Mouse (Mus musculus): ENCODE results near the gene Wdr78. TPM values are rescaled to one million over a fixed set of nuclear protein-coding genes. Genes with fewer than 3 reads are reported as not detected.

Wdr78 gene
- total RNA-seq, 2 experiments from 2014 or later: 9.3 to 10.9 TPM

GRCm38 (mm10) chr4:103064421-103064820, 49.9 kb downstream of the Wdr78 start:
- no peak for DNase-seq (ENCODE audit: low spot score in 2 of 2)

GRCm38 (mm10) chr4:103056909-103057308, 57.4 kb downstream of the Wdr78 start:
- no peak for DNase-seq (ENCODE audit: low spot score in 2 of 2)

- DNase-seq (ENCODE audit: low spot score in 2 of 2): peak in 1 of 2 experiments; percentile 4
These were observed 66.3 kb downstream of the Wdr78 start for GRCm38 (mm10) chr4:103048046-103048445.

GRCm38 (mm10) chr4:103042997-103043396, 71.4 kb downstream of the Wdr78 start:
- no peak for DNase-seq (ENCODE audit: low spot score in 2 of 2)

GRCm38 (mm10) chr4:103039838-103040191, 74.5 kb downstream of the Wdr78 start:
- no peak for DNase-seq (ENCODE audit: low spot score in 2 of 2)

GRCm38 (mm10) chr4:103039103-103039837, 75.1 kb downstream of the Wdr78 start:
- DNase-seq (ENCODE audit: low spot score in 2 of 2): no peak

- no peak for DNase-seq (ENCODE audit: low spot score in 2 of 2)
These were observed 85.9 kb downstream of the Wdr78 start for GRCm38 (mm10) chr4:103028177-103029088.

- no peak for DNase-seq (ENCODE audit: low spot score in 2 of 2)
These were observed 86.6 kb downstream of the Wdr78 start for GRCm38 (mm10) chr4:103027745-103028144.

- no peak for DNase-seq (ENCODE audit: low spot score in 2 of 2)
These were observed 87.7 kb downstream of the Wdr78 start, which contains the start of gene Insl5 for GRCm38 (mm10) chr4:103026621-103027020. TSS of gene Insl5 (minus strand) at chr4:103026842.

GRCm38 (mm10) chr4:103013490-103013889, 100.9 kb downstream of the Wdr78 start:
- DNase-seq (ENCODE audit: low spot score in 2 of 2): no peak

GRCm38 (mm10) chr4:103011823-103012222, 102.5 kb downstream of the Wdr78 start:
- DNase-seq (ENCODE audit: low spot score in 2 of 2): no peak

GRCm38 (mm10) chr4:103010734-103011133, 103.6 kb downstream of the Wdr78 start:
- no peak for DNase-seq (ENCODE audit: low spot score in 2 of 2)

GRCm38 (mm10) chr4:103006943-103007418, 107.4 kb downstream of the Wdr78 start:
- no peak for DNase-seq (ENCODE audit: low spot score in 2 of 2)

- no peak for DNase-seq (ENCODE audit: low spot score in 2 of 2)
These were observed 108.1 kb downstream of the Wdr78 start for GRCm38 (mm10) chr4:103006266-103006665.

- DNase-seq (ENCODE audit: low spot score in 2 of 2): no peak
These were observed 109.0 kb downstream of the Wdr78 start for GRCm38 (mm10) chr4:103005190-103005945.

- DNase-seq (ENCODE audit: low spot score in 2 of 2): no peak
These were observed 109.7 kb downstream of the Wdr78 start for GRCm38 (mm10) chr4:103004681-103005080.

GRCm38 (mm10) chr4:102991685-102992084, 122.7 kb downstream of the Wdr78 start:
- DNase-seq (ENCODE audit: low spot score in 2 of 2): no peak

GRCm38 (mm10) chr4:102990595-102991340, 123.6 kb downstream of the Wdr78 start:
- DNase-seq (ENCODE audit: low spot score in 2 of 2): no peak

- DNase-seq (ENCODE audit: low spot score in 2 of 2): no peak
These were observed 124.3 kb downstream of the Wdr78 start for GRCm38 (mm10) chr4:102990016-102990415.

GRCm38 (mm10) chr4:102989391-102989790, 125.0 kb downstream of the Wdr78 start:
- DNase-seq (ENCODE audit: low spot score in 2 of 2): no peak

- no peak for DNase-seq (ENCODE audit: low spot score in 2 of 2)
These were observed 125.8 kb downstream of the Wdr78 start for GRCm38 (mm10) chr4:102988526-102988925.

Data from layer of hippocampus, postnatal 10 days (tissue).